Mouse (Mus musculus) liver, adult 2 months (tissue): ENCODE results near the gene Gjc3. TPM values are rescaled to one million over a fixed set of nuclear protein-coding genes. Genes with fewer than 3 reads are reported as not detected.

ENCODE experiments used
- DNase-seq: peaks from one replicate; pipeline ENCODE4 v3.0.0-alpha.2; 2011; ENCODE audit warnings: low read depth, low spot score; ENCODE audit errors: extremely low read depth
- H3K27ac ChIP-seq: fragments of 200-500 bp; replicated peaks from 2 replicates; pipeline ENCODE4 v1.5.1; 2012; ENCODE audit warnings: low read depth, mild to moderate bottlenecking, control low read depth, inconsistent platforms, low read length; ENCODE audit not compliant: insufficient read depth
- H3K27me3 ChIP-seq: fragments of 200-500 bp; 2 replicates; pipeline ENCODE4 v1.6.1; 2012; ENCODE audit warnings: mild to moderate bottlenecking, moderate library complexity, low read length, inconsistent platforms; ENCODE audit not compliant: control insufficient read depth, insufficient read depth
- H3K36me3 ChIP-seq: fragments of 200-500 bp; 2 replicates; pipeline ENCODE4 v1.6.1; 2012; ENCODE audit warnings: low read length, inconsistent platforms; ENCODE audit not compliant: control insufficient read depth, insufficient read depth
- H3K4me1 ChIP-seq: fragments of 200-500 bp; 2 replicates; pipeline ENCODE4 v1.6.1; 2011; ENCODE audit warnings: low read length; ENCODE audit not compliant: control insufficient read depth, insufficient read depth
- H3K4me3 ChIP-seq: fragments of 200-500 bp; 2 replicates; pipeline ENCODE4 v1.5.1; 2011; ENCODE audit warnings: low read depth, mild to moderate bottlenecking, control low read depth, low read length, moderate library complexity; ENCODE audit not compliant: insufficient read depth
- H3K79me2 ChIP-seq: fragments of 200-500 bp; 2 replicates; pipeline ENCODE4 v1.6.1; 2012; ENCODE audit warnings: inconsistent platforms, mild to moderate bottlenecking, low read length, moderate library complexity; ENCODE audit not compliant: control insufficient read depth, insufficient read depth
- H3K9ac ChIP-seq: fragments of 200-500 bp; 2 replicates; pipeline ENCODE4 v1.6.1; 2012; ENCODE audit warnings: low read depth, mild to moderate bottlenecking, control low read depth, inconsistent platforms, low read length
- CTCF ChIP-seq: fragments of 200-500 bp; IDR thresholded peaks from 2 replicates; pipeline ENCODE4 v1.5.1; 2011; ENCODE audit warnings: low read depth, low read length, control low read depth
- POLR2A ChIP-seq: fragments of 200-500 bp; IDR thresholded peaks from 2 replicates; pipeline ENCODE4 v1.6.1; 2011; ENCODE audit warnings: low read length, control low read depth; ENCODE audit not compliant: insufficient read depth; ENCODE audit errors: extremely low read depth
- WGBS: fragments of 180-500 bp; shearing (Covaris S2); methylation state at CpG from one replicate; pipeline ENCODE4 v1.1.7; 2018; 5-methylcytosine and 5-hydroxymethylcytosine counted together
- polyA plus RNA-seq: library from polyadenylated mRNA; depleted of rRNA; stranded (reverse); fragments of >200 nt; gene quantifications from 2 replicates; pipeline ENCODE4 v1.2.3, GENCODE M21; 2012; rRNA removed
- total RNA-seq: library from RNA; depleted of rRNA; stranded (reverse); fragments of >200 nt; gene quantifications from 2 replicates; pipeline ENCODE4 v1.2.3, GENCODE M21; 2014; rRNA removed

Gjc3 gene
- total RNA-seq: 0.47 and 0.55 TPM in 2 replicates
- polyA plus RNA-seq: 0.18 and 0.44 TPM in 2 replicates

- no peak for DNase-seq
- TF ChIP-seq POLR2A: no peak
- TF ChIP-seq CTCF: no peak
- H3K79me2 ChIP-seq: no peaks in the 10 kb centered on the region
Measured at GRCm38 (mm10) chr5:137962945-137963344, at the start of gene Gjc3. Gene Gjc3 (minus strand): TSS chr5:137963098.

GRCm38 (mm10) chr5:138012382-138012781 lies 49.5 kb upstream of the Gjc3 start:
- H3K79me2 ChIP-seq: no peaks in the 10 kb centered on the region
- H3K9ac ChIP-seq: peak overlapping the region; percentile 25
- WGBS: 30% methylated on average over 5 of the region's 5 CpGs
- peak; percentile 97 for DNase-seq
- peaks cover 25% of the 10 kb centered on the region for H3K4me1 ChIP-seq
- no peak overlapping the region for H3K4me3 ChIP-seq
- H3K27me3 ChIP-seq: no peaks in the 10 kb centered on the region
- TF ChIP-seq POLR2A (no peak), CTCF (no peak)
- H3K27ac ChIP-seq: peak overlapping the region; percentile 88
- no peaks in the 10 kb centered on the region for H3K36me3 ChIP-seq

More at GRCm38 (mm10) chr5:137962945-137963344, at the start of gene Gjc3:
- Histone ChIP-seq H3K9ac (no peak within 1 kb of the TSS), H3K4me1 (no peaks in the 10 kb centered on the region), H3K36me3 (no peaks in the 10 kb centered on the region), H3K4me3 (no peak within 1 kb of the TSS), H3K27ac (no peak within 1 kb of the TSS), H3K27me3 (no peaks in the 10 kb centered on the region)
- 92% methylated on average over 8 of the region's 8 CpGs for WGBS

- no peak for TF ChIP-seq CTCF
- TF ChIP-seq POLR2A: no peak
- Histone ChIP-seq H3K27ac (peak overlapping the region; percentile 99), H3K4me1 (peaks cover 26% of the 10 kb centered on the region), H3K9ac (peak overlapping the region; percentile 68), H3K27me3 (no peaks in the 10 kb centered on the region), H3K4me3 (no peak overlapping the region), H3K36me3 (no peaks in the 10 kb centered on the region), H3K79me2 (no peaks in the 10 kb centered on the region)
- WGBS: 26% methylated on average over 5 of the region's 5 CpGs
- DNase-seq: peak; percentile 93
Measured at GRCm38 (mm10) chr5:138009437-138009836, 46.5 kb upstream of the Gjc3 start.

- WGBS: 23% methylated on average over 1 of the region's 1 CpGs
- DNase-seq: peak; percentile 95
- Histone ChIP-seq H3K4me3 (no peak overlapping the region), H3K79me2 (peaks cover 15% of the 10 kb centered on the region; the same call in 1 of the 2 replicates), H3K36me3 (peaks cover 48% of the 10 kb centered on the region), H3K27me3 (no peaks in the 10 kb centered on the region), H3K4me1 (peaks cover 21% of the 10 kb centered on the region), H3K9ac (no peak overlapping the region), H3K27ac (peak overlapping the region; percentile 85)
- no peak for TF ChIP-seq POLR2A
- TF ChIP-seq CTCF: no peak
Measured at GRCm38 (mm10) chr5:137986351-137986750, 23.5 kb upstream of the Gjc3 start.

- H3K4me1 ChIP-seq: peaks cover 29% of the 10 kb centered on the region
- peaks cover 15% of the 10 kb centered on the region; the same call in 1 of the 2 replicates for H3K79me2 ChIP-seq
- peak within 1 kb of the TSS; percentile 85 for H3K4me3 ChIP-seq
- TF ChIP-seq CTCF: no peak
- peak; percentile 95 for TF ChIP-seq POLR2A
- H3K9ac ChIP-seq: peak within 1 kb of the TSS; percentile 91
- DNase-seq: peak; percentile 96
- H3K27ac ChIP-seq: peak within 1 kb of the TSS; percentile 98
- WGBS: 11% methylated on average over 4 of the region's 4 CpGs
- peaks cover 9% of the 10 kb centered on the region for H3K36me3 ChIP-seq
- no peaks in the 10 kb centered on the region for H3K27me3 ChIP-seq
Measured at GRCm38 (mm10) chr5:137981300-137981699, 18.4 kb upstream of the Gjc3 start, which contains the start of gene Azgp1. Gene Azgp1 (plus strand): TSS chr5:137981520.

GRCm38 (mm10) chr5:137979081-137979480 lies 16.2 kb upstream of the Gjc3 start:
- peak; percentile 93 for DNase-seq
- Histone ChIP-seq H3K36me3 (no peaks in the 10 kb centered on the region), H3K79me2 (peaks cover 15% of the 10 kb centered on the region; the same call in 1 of the 2 replicates), H3K4me1 (peaks cover 32% of the 10 kb centered on the region), H3K4me3 (no peak overlapping the region), H3K27ac (peak overlapping the region; percentile 100), H3K9ac (peak overlapping the region; percentile 58), H3K27me3 (no peaks in the 10 kb centered on the region)
- TF ChIP-seq CTCF (no peak), POLR2A (no peak)
- 21% methylated on average over 2 of the region's 2 CpGs for WGBS
